Mouse (Mus musculus) C2C12 (cell line): ENCODE measurements at regions not wholly inside any gene's neighbourhood (a gene's known extent, or its start where the extent isn't known, plus 50 kb on each side); places are given as distances from the start of the nearest gene placed in this dataset.

Experiments used
- H3K27me3 ChIP-seq: one replicate; pipeline ENCODE4 v1.6.1; 2011; ENCODE audit not compliant: control insufficient read depth, insufficient read depth, insufficient read length
- H3K36me3 ChIP-seq: one replicate; pipeline ENCODE4 v1.6.1; 2011; ENCODE audit not compliant: control insufficient read depth, insufficient read depth
- H3K4me3 ChIP-seq: one replicate; pipeline ENCODE4 v1.5.1; 2011; ENCODE audit warnings: mild to moderate bottlenecking, control low read depth; ENCODE audit not compliant: poor library complexity, insufficient read depth, severe bottlenecking
- H3K79me2 ChIP-seq: one replicate; pipeline ENCODE4 v1.6.1; 2011; ENCODE audit not compliant: control insufficient read depth, insufficient read depth
- H3K79me3 ChIP-seq: one replicate; pipeline ENCODE4 v1.6.1; 2011; ENCODE audit warnings: low read depth, control low read depth
- H3ac ChIP-seq: one replicate; pipeline ENCODE3; 2011; ENCODE audit warnings: low read depth; ENCODE audit not compliant: control insufficient read depth, insufficient read length
- CEBPB ChIP-seq: IDR thresholded peaks from one replicate; pipeline ENCODE4 v1.6.1; 2011; ENCODE audit warnings: low read depth, mild to moderate bottlenecking, control low read depth, moderate library complexity
- CTCF ChIP-seq: IDR thresholded peaks from one replicate; pipeline ENCODE4 v1.5.1; 2011; ENCODE audit not compliant: control insufficient read depth, insufficient read depth, insufficient read length
- FOSL1 ChIP-seq: IDR thresholded peaks from one replicate; pipeline ENCODE4 v1.8.0; 2011; ENCODE audit warnings: mild to moderate bottlenecking, low read length; ENCODE audit not compliant: poor library complexity, insufficient read depth, severe bottlenecking
- MAX ChIP-seq: IDR thresholded peaks from one replicate; pipeline ENCODE4 v1.6.1; 2011; ENCODE audit warnings: mild to moderate bottlenecking, control low read depth
- MYOD1 ChIP-seq: IDR thresholded peaks from one replicate; pipeline ENCODE4 v1.6.1; 2011; ENCODE audit warnings: low read depth; ENCODE audit not compliant: control insufficient read depth, insufficient read length
- MYOG ChIP-seq: IDR thresholded peaks from one replicate; pipeline ENCODE4 v1.6.1; 2011; ENCODE audit not compliant: control insufficient read depth, insufficient read length; ENCODE audit errors: extremely low read depth
- USF1 ChIP-seq: IDR thresholded peaks from one replicate; pipeline ENCODE4 v1.6.1; 2011; ENCODE audit warnings: low read depth, mild to moderate bottlenecking, control low read depth, moderate library complexity

GRCm38 (mm10) chr12:13073126-13073886 lies 131.6 kb upstream of the Mycn start:
- Histone ChIP-seq H3K79me3 (no peaks in the 10 kb centered on the region), H3K36me3 (no peaks in the 10 kb centered on the region)
- TF ChIP-seq MYOD1 (no peak), CEBPB (no peak), MAX (no peak), USF1 (no peak), FOSL1 (no peak), CTCF (no peak), MYOG (no peak)

GRCm38 (mm10) chr12:13067295-13067694 lies 125.6 kb upstream of the Mycn start:
- H3ac ChIP-seq = no peak overlapping the region
- no peaks in the 10 kb centered on the region for H3K36me3 ChIP-seq
- no peaks in the 10 kb centered on the region for H3K79me3 ChIP-seq
- H3K4me3 ChIP-seq = no peak overlapping the region
- no peaks in the 10 kb centered on the region for H3K27me3 ChIP-seq
- no peak for TF ChIP-seq MYOG
- TF ChIP-seq CEBPB = no peak
- TF ChIP-seq MAX = no peak
- TF ChIP-seq FOSL1 = no peak
- no peak for TF ChIP-seq USF1
- no peak for TF ChIP-seq MYOD1
- no peak for TF ChIP-seq CTCF
- H3K79me2 ChIP-seq = no peaks in the 10 kb centered on the region

More at GRCm38 (mm10) chr12:13073126-13073886, 131.6 kb upstream of the Mycn start:
- no peaks in the 10 kb centered on the region for H3K27me3 ChIP-seq
- no peaks in the 10 kb centered on the region for H3K79me2 ChIP-seq
- H3K4me3 ChIP-seq = no peak overlapping the region
- H3ac ChIP-seq = no peak overlapping the region

- Histone ChIP-seq H3K36me3 (no peaks in the 10 kb centered on the region), H3K79me3 (no peaks in the 10 kb centered on the region), H3K27me3 (no peaks in the 10 kb centered on the region), H3ac (no peak overlapping the region), H3K4me3 (no peak overlapping the region), H3K79me2 (no peaks in the 10 kb centered on the region)
- TF ChIP-seq MAX = no peak
- no peak for TF ChIP-seq FOSL1
- TF ChIP-seq USF1 = no peak
- TF ChIP-seq CTCF = no peak
- TF ChIP-seq CEBPB = no peak
- TF ChIP-seq MYOD1 = no peak
- TF ChIP-seq MYOG = no peak
Measured at GRCm38 (mm10) chr12:13066604-13067181, 125.0 kb upstream of the Mycn start.

GRCm38 (mm10) chr12:13059473-13059872 lies 117.8 kb upstream of the Mycn start:
- Histone ChIP-seq H3K27me3 (no peaks in the 10 kb centered on the region), H3K79me2 (no peaks in the 10 kb centered on the region), H3K36me3 (no peaks in the 10 kb centered on the region), H3K4me3 (no peak overlapping the region), H3K79me3 (no peaks in the 10 kb centered on the region), H3ac (no peak overlapping the region)
- no peak for TF ChIP-seq MAX
- no peak for TF ChIP-seq USF1
- no peak for TF ChIP-seq MYOD1
- no peak for TF ChIP-seq CEBPB
- TF ChIP-seq FOSL1 = no peak

- H3K27me3 ChIP-seq = no peaks in the 10 kb centered on the region
- TF ChIP-seq CTCF = no peak
- TF ChIP-seq FOSL1 = no peak
- no peak for TF ChIP-seq CEBPB
- TF ChIP-seq MYOG = no peak
- H3K79me2 ChIP-seq = no peaks in the 10 kb centered on the region
- no peaks in the 10 kb centered on the region for H3K36me3 ChIP-seq
- no peak overlapping the region for H3K4me3 ChIP-seq
- no peak overlapping the region for H3ac ChIP-seq
- H3K79me3 ChIP-seq = no peaks in the 10 kb centered on the region
Measured at GRCm38 (mm10) chr12:13056246-13056645, 114.5 kb upstream of the Mycn start.

- Histone ChIP-seq H3K79me2 (no peaks in the 10 kb centered on the region), H3K79me3 (no peaks in the 10 kb centered on the region), H3ac (no peak overlapping the region), H3K4me3 (no peak overlapping the region), H3K27me3 (no peaks in the 10 kb centered on the region), H3K36me3 (no peaks in the 10 kb centered on the region)
- no peak for TF ChIP-seq MAX
- no peak for TF ChIP-seq MYOD1
Measured at GRCm38 (mm10) chr12:13054611-13055010, 112.9 kb upstream of the Mycn start.
